Mouse (Mus musculus) common myeloid progenitor, adult 5-6 weeks (primary cell): Measurements from ENCODE around the gene Btbd18. TPM values are rescaled to one million over a fixed set of nuclear protein-coding genes. Genes with fewer than 3 reads are reported as not detected.
A peak's percentile ranks its signal among the peaks of the same experiment; 100 is the strongest.

ENCODE experiments used
- ATAC-seq: replicated peaks from 2 replicates; pipeline ENCODE4 v1.8.0; 2016; ENCODE audit warnings: low read depth, mild to moderate bottlenecking, moderate TSS enrichment, inconsistent platforms; ENCODE audit not compliant: poor library complexity, severe bottlenecking
- total RNA-seq: library from RNA; stranded (forward); fragments of 200-1000, 187-1606 nt; gene quantifications from 2 replicates; pipeline ENCODE4 v1.2.3, GENCODE M21; 2017

Gene Btbd18
- total RNA-seq, 1 experiment from 2014 or later = not detected

DNA sequence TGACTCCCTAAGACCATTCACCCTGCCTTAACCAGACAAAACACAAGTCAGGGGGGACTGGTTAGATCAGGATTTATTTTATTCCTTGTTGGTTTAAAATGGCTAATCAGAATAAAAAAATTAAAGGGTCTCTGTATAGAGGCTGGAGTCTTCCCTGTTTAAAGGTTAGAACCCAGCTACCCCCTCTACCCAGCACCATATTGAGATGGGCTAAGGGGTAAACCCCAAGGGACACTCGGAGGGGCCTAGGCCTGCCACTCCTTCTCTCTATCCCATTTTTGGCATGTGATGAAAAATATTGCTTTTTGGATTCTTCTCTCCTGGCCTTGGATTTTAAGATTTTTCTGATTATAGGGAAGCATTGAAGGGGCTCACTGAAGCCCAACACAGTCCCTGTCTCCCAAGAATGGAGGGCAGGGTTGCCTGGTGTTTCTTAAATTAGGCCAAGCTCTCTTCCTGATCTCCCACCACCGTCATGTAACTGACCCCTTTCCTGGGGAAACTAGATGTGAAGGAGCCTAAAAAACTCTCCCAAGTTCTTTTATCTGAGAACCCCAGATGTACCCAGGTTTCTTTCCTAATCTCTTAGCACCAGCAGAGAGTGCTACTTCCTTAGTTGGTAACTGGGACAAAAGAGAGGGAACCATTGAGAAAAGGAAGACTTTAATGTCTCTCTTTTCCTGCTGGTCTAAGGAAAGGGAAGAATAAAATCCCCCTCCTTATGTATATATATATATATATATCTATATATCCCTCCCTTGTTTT is 29.4 kb downstream of the Btbd18 start:
- ATAC-seq = no peak

DNA sequence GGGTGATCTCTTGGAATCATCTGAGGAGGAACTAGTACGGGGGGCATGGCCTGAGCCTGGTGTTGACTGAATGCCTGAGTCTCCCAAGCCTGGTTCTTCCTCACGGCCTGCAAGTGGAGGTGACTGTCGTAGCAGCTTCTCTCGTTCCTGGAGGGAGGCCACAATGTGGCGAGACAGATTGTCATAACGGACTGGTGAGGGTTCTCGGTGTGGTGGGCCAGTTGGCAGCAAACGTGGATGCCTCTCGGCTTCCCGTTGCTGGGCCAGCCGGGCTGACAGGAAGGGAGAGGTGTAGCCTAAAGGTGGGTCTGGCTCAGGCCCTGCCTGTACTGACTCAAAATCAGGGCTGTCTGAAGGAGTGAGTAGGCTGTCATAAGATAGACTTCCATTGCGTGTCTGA is 31.2 kb downstream of the Btbd18 start:
- ATAC-seq = no peak

DNA sequence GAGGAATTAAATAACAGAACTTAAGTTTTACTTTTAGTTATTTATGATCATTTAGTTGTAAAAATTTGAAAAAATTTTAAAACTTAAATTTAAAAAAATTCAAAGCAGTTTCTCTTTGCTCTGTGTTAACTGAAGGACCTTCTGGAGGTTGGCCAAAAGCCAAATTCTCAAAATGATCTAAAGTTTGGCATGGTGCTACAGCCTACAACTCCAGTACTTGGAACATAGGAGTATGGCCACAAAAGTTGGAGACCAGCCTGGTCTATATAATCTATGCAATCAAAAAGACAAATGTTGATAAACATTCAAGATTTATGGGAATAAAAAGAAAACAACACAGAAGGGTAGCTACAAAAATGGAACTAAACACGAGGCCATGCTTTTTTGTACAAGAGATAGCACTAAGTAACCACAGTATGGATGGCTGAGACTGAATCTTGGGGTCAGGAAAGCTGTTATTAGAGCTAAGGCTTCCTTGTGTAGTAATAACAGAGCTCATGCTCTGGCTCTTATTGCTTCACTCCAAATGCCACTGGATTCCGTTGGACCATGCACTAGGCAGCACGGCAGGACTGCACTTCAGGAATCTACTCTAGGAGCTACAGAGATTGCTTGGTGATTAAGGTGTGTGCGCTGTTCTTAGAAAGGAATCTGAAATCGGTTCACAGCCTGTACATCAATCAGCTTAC is 36.3 kb downstream of the Btbd18 start:
- no peak for ATAC-seq

DNA sequence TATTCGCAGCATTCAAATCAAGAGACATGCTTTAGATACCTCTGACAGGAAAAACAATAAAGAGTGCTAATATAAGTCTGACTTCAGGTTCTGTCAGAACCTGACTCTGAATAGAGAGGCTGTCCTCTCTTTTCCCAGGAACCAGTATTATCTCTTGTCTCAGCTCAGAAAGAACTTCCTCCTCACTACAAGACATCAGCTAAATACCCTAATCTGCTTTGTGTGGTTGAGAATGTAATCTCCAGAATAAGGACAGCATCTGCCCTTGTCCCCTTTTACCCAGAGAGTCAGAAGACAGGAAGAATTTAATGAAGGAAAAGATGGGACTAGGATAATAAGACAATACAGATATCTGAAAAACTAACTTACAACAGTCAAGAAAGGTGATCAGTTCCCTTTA is 44.6 kb downstream of the Btbd18 start:
- ATAC-seq = peak; percentile 45; the same call in 1 of the 2 replicates

DNA sequence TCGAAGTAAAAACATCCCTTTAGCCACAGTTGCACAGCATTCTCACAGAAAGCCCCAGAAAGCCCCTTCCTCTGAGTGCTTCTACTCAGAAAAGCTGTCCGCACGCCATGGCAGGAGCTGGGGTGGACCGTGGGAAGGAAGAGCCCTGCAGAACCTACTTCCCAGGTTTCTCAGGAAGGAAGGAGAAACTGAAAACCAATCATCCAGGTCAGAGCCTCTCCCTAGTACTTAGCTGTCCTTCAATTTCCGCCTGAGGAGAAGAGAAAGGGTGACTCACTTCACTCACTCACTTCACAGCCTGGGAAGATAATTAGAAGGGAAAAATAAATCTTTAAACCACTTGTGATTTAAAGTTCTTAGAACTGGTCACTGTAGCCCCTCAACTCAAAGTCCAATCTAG is 45.5 kb downstream of the Btbd18 start:
- ATAC-seq = no peak

DNA sequence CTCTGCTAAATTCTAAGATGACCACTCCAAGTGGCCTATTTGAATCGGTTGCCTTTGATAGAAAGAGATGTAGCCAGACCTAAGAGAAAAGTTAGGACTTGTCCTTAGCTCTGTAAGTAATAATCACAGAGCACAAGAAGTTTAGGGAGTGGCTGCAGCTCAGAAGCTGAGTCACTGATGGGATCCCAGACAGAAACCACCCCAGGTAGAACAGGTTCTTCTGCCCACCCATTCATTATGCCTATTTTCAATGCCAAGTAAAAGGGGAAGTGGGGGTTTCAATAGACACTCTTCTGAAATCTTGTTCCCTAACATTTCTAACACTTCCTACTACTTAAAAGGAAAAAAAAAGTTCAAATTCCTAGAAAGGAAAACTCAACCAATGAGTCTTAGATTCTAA is 46.4 kb downstream of the Btbd18 start:
- ATAC-seq = peak; percentile 56; the same call in 1 of the 2 replicates

DNA sequence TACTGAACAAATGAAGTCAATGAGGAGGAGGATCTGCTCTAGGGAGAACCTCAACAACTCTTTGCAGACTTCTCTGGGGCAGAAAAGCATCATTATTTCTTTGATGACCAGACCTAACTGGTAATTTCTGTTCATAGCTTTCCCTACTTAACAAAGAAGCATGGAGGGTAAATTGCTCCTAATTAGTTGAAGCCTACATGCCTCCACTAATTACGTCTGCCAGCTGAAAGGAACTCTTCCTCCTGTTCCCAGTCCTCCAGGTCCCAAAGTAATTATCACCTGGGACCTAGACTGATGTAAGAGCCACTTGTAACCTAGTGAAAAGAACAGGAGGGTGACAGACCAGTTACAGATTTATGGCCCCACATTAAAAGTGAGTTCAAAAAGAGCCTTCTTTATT is 48.6 kb downstream of the Btbd18 start:
- ATAC-seq = no peak

DNA sequence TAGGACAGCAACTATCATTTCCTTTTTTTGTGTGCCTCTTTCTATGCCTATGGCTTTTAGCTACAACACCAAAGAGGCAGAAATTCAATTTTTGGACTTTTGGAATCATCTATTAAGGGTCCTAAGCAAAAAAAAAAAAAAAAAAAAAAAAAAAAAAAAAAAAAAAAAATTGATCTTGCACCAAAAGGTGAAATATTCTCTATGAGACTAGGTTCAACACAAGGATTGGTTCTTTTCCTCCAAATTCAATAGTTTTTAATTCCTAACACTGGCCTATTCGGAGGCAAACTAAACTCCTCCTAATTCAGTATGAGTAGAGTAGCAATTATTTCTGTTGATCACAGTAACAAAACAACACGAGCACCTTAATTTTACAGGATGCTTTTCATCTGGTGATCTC is 53.0 kb downstream of the Btbd18 start:
- no peak for ATAC-seq

DNA sequence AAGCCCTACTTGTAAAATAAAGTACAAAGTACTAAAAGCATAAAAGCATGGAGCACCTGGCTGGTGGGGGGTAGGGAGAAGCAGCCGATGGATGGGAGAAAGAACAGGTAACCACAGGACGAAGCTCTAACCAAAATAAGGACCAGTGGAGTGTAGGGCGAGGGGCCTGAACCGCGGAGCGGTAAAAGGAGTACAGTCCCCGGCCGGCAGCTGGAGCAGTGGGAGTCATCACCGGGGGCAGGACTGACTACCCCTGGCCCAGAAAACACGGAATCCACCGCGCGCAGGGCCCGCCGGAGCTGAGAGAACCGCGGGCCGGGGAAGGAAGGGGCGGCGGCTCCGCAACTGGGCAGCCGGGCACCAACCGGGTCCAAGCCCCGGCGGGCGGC is 55.5 kb downstream of the Btbd18 start:
- no peak for ATAC-seq

DNA sequence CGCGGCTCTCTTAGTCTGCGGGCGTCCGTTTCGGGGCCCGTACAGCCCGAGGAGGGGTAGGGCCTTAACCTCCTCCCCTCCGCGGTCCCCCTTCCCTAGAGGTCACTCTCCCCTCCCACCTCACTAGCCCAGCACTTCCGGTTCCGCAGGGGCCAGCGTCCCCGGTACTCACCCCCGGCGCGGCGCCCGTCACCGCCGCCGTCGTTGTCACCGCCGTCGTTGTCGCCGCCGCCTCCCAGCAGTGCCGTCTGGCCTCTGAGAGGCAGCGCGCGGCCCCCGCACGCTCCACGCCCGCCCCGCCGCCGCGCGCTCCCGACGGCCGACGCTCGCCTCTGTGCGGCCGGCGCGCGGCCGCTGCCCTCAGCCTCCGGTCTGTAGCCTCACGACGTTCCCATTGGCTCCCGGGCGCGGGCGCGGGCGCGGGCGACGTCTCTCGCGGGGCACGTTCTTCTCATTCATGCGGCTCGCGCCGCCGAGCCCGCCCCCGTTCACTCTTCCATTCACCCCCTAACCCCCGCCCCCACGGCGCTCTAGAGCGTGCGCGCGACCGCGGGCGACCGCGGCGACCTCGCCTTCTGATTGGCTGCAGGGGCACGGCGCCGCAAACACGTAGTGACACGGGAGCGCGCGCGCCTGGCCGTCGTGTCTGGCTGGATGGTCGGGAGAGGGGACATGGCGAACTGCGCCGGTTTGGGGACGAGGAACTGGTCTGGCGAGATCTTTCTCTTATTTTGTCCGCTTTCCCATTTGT is 56.1 kb downstream of the Btbd18 start, which contains the start of gene Zdhhc5:
Gene Zdhhc5 (minus strand): TSS at position 370 of the 751 bp plus-strand sequence.
- peak; percentile 82 for ATAC-seq

DNA sequence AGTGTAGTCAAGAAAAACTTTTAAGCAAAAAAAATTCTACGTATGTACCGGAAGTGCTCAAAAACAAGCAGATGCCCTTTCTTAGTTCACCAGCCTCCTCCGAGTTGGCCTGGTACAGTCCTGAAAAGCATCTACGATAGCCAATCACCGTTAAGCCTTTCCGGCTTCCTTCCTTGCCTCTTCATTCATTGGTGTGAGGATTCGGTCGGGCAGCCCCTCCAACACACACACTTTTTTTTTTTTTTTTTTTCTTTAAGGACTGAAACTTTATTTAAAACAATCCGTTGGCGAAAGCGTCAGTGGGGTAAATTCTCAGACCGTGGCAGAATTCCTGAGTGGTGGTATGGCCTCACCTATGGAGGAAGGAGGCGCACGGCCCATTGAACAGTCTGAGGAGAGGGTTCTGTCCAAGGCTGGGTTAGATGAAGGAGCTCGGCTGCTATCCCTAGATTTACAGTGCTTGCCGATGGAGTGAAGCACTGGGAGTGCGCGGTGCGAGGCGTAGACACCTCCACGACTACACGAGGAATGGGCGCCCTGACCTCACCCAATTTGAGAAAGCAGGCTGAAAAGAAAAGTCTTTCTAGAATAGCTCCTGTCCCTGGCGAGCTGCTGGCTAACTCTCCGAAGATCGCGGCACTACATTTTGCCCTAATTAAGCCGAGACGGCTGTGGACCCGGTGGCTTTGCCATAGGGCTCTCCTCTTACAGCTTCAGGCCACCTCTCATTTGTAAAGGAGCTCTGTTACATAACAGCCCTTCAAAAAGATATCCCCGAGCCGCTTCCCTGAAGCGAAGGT is 56.9 kb downstream of the Btbd18 start:
- ATAC-seq = peak; percentile 88

DNA sequence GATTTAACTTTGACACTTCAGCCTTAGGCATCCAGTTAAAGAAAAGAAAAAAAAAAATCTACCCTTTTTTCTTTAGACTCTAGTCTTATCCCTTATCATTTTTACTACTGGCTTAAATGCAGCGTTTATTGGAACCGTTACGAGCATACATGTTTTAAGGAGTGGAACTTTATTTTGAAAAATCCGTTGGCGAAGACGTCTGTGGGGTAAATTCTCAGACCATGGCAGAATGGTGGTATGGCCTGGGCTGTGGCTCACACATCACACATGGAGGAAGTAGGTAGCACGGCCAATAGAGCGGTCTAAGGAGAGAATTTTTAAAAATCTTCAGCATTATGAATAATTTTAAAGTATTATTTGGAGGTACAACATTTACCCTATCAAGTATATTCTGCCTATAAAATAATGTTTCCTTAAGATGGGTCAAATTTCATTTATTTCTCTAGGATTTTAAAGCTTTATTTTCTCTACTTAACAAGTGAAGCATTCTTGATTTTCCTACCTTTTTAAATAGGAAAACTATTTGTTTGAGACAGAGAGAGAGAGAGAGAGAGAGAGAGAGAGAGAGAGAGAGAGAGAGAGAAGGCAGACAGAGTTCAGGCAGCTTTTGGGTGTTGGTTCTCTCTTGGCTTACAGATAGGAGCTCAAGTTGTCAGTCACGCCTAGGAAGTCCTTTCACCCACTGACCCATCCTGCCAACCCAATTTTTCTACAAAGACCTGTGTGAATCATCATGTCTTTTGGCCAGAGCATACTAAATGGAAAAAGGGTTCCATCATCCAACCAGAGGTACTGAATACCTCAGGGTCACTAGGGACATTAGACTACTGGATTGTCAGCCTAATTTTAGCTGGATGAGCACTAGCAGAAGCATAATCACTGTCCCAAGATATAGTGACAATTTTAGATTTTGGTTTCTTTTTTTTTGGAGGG is 57.8 kb downstream of the Btbd18 start:
- no peak for ATAC-seq

DNA sequence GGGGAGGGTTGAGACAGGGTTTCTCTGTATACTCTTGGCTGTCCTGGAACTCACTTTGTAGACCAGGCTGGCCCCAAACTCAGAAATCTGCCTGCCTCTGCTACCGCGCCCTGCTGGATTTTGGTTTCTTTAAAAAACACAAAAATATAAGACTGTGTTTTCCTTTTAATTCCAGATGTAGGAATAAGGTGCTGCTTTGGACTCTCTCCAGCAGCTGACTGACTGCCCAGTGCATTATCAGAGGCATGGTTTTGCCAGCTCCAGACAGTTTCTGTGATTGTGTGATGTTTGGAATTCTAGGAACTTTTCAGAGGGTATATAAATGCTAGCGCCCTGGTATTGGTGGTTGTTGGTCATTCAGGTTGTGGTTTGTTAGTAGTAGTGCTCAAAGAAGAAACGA is 58.5 kb downstream of the Btbd18 start:
- ATAC-seq = no peak

Other genes with a start within 250 kb of the Btbd18 start
- 100 and 111 TPM in 2 replicates for gene Calcrl, start 233.7 kb upstream of the Btbd18 start, total RNA-seq
- gene Tfpi, start 182.3 kb upstream of the Btbd18 start, total RNA-seq = 50.3 and 86.0 TPM in 2 replicates
- gene Ctnnd1, start 8.3 kb upstream of the Btbd18 start, total RNA-seq = 28.7 and 29.9 TPM in 2 replicates
- gene Selenoh, start 11.7 kb downstream of the Btbd18 start, total RNA-seq = 74.6 and 105 TPM in 2 replicates
- gene Gm28635, start 19.0 kb downstream of the Btbd18 start, total RNA-seq = 6.6 TPM in 1 of 2 replicates, not detected in the other
- gene Med19, start 19.3 kb downstream of the Btbd18 start, total RNA-seq = 33.2 and 39.2 TPM in 2 replicates
- gene Tmx2, start 20.1 kb downstream of the Btbd18 start, total RNA-seq = 44.1 and 55.1 TPM in 2 replicates
- 28.9 and 37.0 TPM in 2 replicates for gene Zdhhc5, start 56.1 kb downstream of the Btbd18 start, total RNA-seq
- 32.5 and 33.7 TPM in 2 replicates for gene Clp1, start 68.3 kb downstream of the Btbd18 start, total RNA-seq
- 0.27 and 1.5 TPM in 2 replicates for gene Ypel4, start 75.0 kb downstream of the Btbd18 start, total RNA-seq
- 2.8 TPM in 1 of 2 replicates, not detected in the other for gene Gm19426, start 84.6 kb downstream of the Btbd18 start, total RNA-seq
- not detected in 2 replicates for gene Serping1, start 116.4 kb downstream of the Btbd18 start, total RNA-seq
- 20.6 and 24.7 TPM in 2 replicates for gene Ube2l6, start 139.7 kb downstream of the Btbd18 start, total RNA-seq
- not detected in 2 replicates for gene Smtnl1, start 163.6 kb downstream of the Btbd18 start, total RNA-seq
- 43.7 and 48.9 TPM in 2 replicates for gene Timm10, start 167.9 kb downstream of the Btbd18 start, total RNA-seq
- gene Slc43a1, start 179.8 kb downstream of the Btbd18 start, total RNA-seq = 21.0 and 23.4 TPM in 2 replicates
- not detected in 2 replicates for gene Rtn4rl2, start 227.6 kb downstream of the Btbd18 start, total RNA-seq